Mouse (Mus musculus): Measurements from ENCODE around the gene Nisch. TPM values are rescaled to one million over a fixed set of nuclear protein-coding genes. Genes with fewer than 3 reads are reported as not detected.

The Nisch gene
- polyA plus RNA-seq, 1 experiment from 2014 or later, result 163 TPM

GRCm38 (mm10) chr14:31138219-31138896, 78.4 kb downstream of the Nisch start:
- WGBS (ENCODE audit: missing documents), result 91% methylated on average over 19 of the region's 35 CpGs
- H3K4me3 ChIP-seq (ENCODE audit: inconsistent target), result no peak overlapping the region
- peaks cover 8% of the 10 kb centered on the region; the same call in 1 of the 2 replicates for H3K79me2 ChIP-seq (ENCODE audit: inconsistent target)
- no peak overlapping the region for H3K27ac ChIP-seq
- H3K36me3 ChIP-seq (ENCODE audit: inconsistent target), result peaks cover 72% of the 10 kb centered on the region

GRCm38 (mm10) chr14:31137791-31138190, 79.0 kb downstream of the Nisch start:
- Histone ChIP-seq H3K27ac (no peak overlapping the region), H3K4me3 (ENCODE audit: inconsistent target) (no peak overlapping the region), H3K36me3 (ENCODE audit: inconsistent target) (peaks cover 66% of the 10 kb centered on the region), H3K79me2 (ENCODE audit: inconsistent target) (peaks cover 13% of the 10 kb centered on the region; the same call in 1 of the 2 replicates)
- 93% methylated on average over 11 of the region's 11 CpGs for WGBS (ENCODE audit: missing documents)

- Histone ChIP-seq H3K4me3 (ENCODE audit: inconsistent target) (no peak overlapping the region), H3K27ac (no peak overlapping the region), H3K79me2 (ENCODE audit: inconsistent target) (peaks cover 19% of the 10 kb centered on the region), H3K36me3 (ENCODE audit: inconsistent target) (peaks cover 61% of the 10 kb centered on the region)
- WGBS (ENCODE audit: missing documents), result 73% methylated on average over 10 of the region's 10 CpGs
These were observed 79.5 kb downstream of the Nisch start for GRCm38 (mm10) chr14:31137281-31137595.

- WGBS (ENCODE audit: missing documents), result 93% methylated on average over 26 of the region's 26 CpGs
- no peak overlapping the region for H3K27ac ChIP-seq
- peaks cover 55% of the 10 kb centered on the region for H3K36me3 ChIP-seq (ENCODE audit: inconsistent target)
- no peak overlapping the region for H3K4me3 ChIP-seq (ENCODE audit: inconsistent target)
- peaks cover 25% of the 10 kb centered on the region for H3K79me2 ChIP-seq (ENCODE audit: inconsistent target)
These were observed 80.1 kb downstream of the Nisch start for GRCm38 (mm10) chr14:31136411-31137280.

GRCm38 (mm10) chr14:31135495-31136410, 81.0 kb downstream of the Nisch start:
- Histone ChIP-seq H3K36me3 (ENCODE audit: inconsistent target) (peaks cover 46% of the 10 kb centered on the region), H3K27ac (no peak overlapping the region), H3K79me2 (ENCODE audit: inconsistent target) (peaks cover 30% of the 10 kb centered on the region), H3K4me3 (ENCODE audit: inconsistent target) (no peak overlapping the region)
- WGBS (ENCODE audit: missing documents), result 97% methylated on average over 32 of the region's 34 CpGs

- WGBS (ENCODE audit: missing documents), result 97% methylated on average over 25 of the region's 25 CpGs
- no peak overlapping the region for H3K27ac ChIP-seq
- no peak overlapping the region for H3K4me3 ChIP-seq (ENCODE audit: inconsistent target)
- peaks cover 30% of the 10 kb centered on the region for H3K79me2 ChIP-seq (ENCODE audit: inconsistent target)
- H3K36me3 ChIP-seq (ENCODE audit: inconsistent target), result peaks cover 31% of the 10 kb centered on the region
These were observed 82.4 kb downstream of the Nisch start for GRCm38 (mm10) chr14:31134015-31135000.

GRCm38 (mm10) chr14:31133023-31133665, 83.6 kb downstream of the Nisch start:
- H3K4me3 ChIP-seq (ENCODE audit: inconsistent target), result no peak overlapping the region
- peaks cover 35% of the 10 kb centered on the region for H3K79me2 ChIP-seq (ENCODE audit: inconsistent target)
- peaks cover 23% of the 10 kb centered on the region; the same call in 1 of the 2 replicates for H3K36me3 ChIP-seq (ENCODE audit: inconsistent target)
- 91% methylated on average over 11 of the region's 11 CpGs for WGBS (ENCODE audit: missing documents)
- no peak overlapping the region for H3K27ac ChIP-seq

GRCm38 (mm10) chr14:31132491-31132975, 84.2 kb downstream of the Nisch start:
- Histone ChIP-seq H3K27ac (no peak overlapping the region), H3K36me3 (ENCODE audit: inconsistent target) (peaks cover 23% of the 10 kb centered on the region; the same call in 1 of the 2 replicates), H3K79me2 (ENCODE audit: inconsistent target) (peaks cover 41% of the 10 kb centered on the region), H3K4me3 (ENCODE audit: inconsistent target) (peak overlapping the region; percentile 64)
- 96% methylated on average over 6 of the region's 7 CpGs for WGBS (ENCODE audit: missing documents)

- Histone ChIP-seq H3K4me3 (ENCODE audit: inconsistent target) (peak overlapping the region; percentile 64), H3K27ac (peak overlapping the region; percentile 52; the same call in 1 of the 2 replicates), H3K79me2 (ENCODE audit: inconsistent target) (peaks cover 46% of the 10 kb centered on the region), H3K36me3 (ENCODE audit: inconsistent target) (peaks cover 19% of the 10 kb centered on the region; the same call in 1 of the 2 replicates)
- 51% methylated on average over 5 of the region's 6 CpGs for WGBS (ENCODE audit: missing documents)
These were observed 84.7 kb downstream of the Nisch start for GRCm38 (mm10) chr14:31132031-31132430.

- 7% methylated on average over 38 of the region's 43 CpGs for WGBS (ENCODE audit: missing documents)
- peak overlapping the region; percentile 52 for H3K27ac ChIP-seq
These were observed 85.4 kb downstream of the Nisch start for GRCm38 (mm10) chr14:31131272-31131821.

GRCm38 (mm10) chr14:31130236-31131220, 86.2 kb downstream of the Nisch start, which contains the start of gene Nt5dc2:
TSS of gene Nt5dc2 (plus strand) at chr14:31131053.
- H3K27ac ChIP-seq, result peak within 1 kb of the TSS; percentile 52
- 13% methylated on average over 39 of the region's 63 CpGs for WGBS (ENCODE audit: missing documents)
- H3K4me3 ChIP-seq (ENCODE audit: inconsistent target), result peak within 1 kb of the TSS; percentile 64
- H3K79me2 ChIP-seq (ENCODE audit: inconsistent target), result peaks cover 61% of the 10 kb centered on the region
- 0 out of 2 replicates have a peak, but pooled peaks cover 5% of the 10 kb centered on the region for H3K36me3 ChIP-seq (ENCODE audit: inconsistent target)

More at GRCm38 (mm10) chr14:31131272-31131821, 85.4 kb downstream of the Nisch start:
- Histone ChIP-seq H3K36me3 (ENCODE audit: inconsistent target) (peaks cover 12% of the 10 kb centered on the region; the same call in 1 of the 2 replicates), H3K79me2 (ENCODE audit: inconsistent target) (peaks cover 52% of the 10 kb centered on the region), H3K4me3 (ENCODE audit: inconsistent target) (peak overlapping the region; percentile 64)

Measured in macrophage (primary cell).